Mouse (Mus musculus) stomach, postnatal 0 days (tissue): Measurements from ENCODE around the gene Cep55. TPM values are rescaled to one million over a fixed set of nuclear protein-coding genes. Genes with fewer than 3 reads are reported as not detected.
A peak's percentile ranks its signal among the peaks of the same experiment; 100 is the strongest.

Experiments used
- ATAC-seq: fragments of 200-750 bp; cut with Nextera tagmentation; 2 replicates; pipeline ENCODE4 v1.8.0; 2017; ENCODE audit not compliant: low FRiP score, low TSS enrichment
- DNase-seq: peaks from one replicate; pipeline ENCODE4 v3.0.0-alpha.2; 2016; ENCODE audit warnings: low spot score
- H3K27ac ChIP-seq: fragments of 300-500 bp; sonication (generic); replicated peaks from 2 replicates; pipeline ENCODE4 v1.5.1; 2014; ENCODE audit warnings: mild to moderate bottlenecking, control low read depth
- H3K27me3 ChIP-seq: fragments of 300-500 bp; sonication (generic); 2 replicates; pipeline ENCODE4 v1.6.1; 2014; ENCODE audit warnings: low read length; ENCODE audit not compliant: control insufficient read depth, insufficient read depth
- H3K36me3 ChIP-seq: fragments of 300-500 bp; sonication (generic); 2 replicates; pipeline ENCODE4 v1.6.1; 2014; ENCODE audit warnings: low read length, mixed read lengths; ENCODE audit not compliant: control insufficient read depth, insufficient read depth
- H3K4me1 ChIP-seq: fragments of 300-500 bp; sonication (generic); replicated peaks from 2 replicates; pipeline ENCODE4 v1.6.1; 2014; ENCODE audit warnings: antibody characterized with exemption; ENCODE audit not compliant: control insufficient read depth, insufficient read depth
- H3K4me2 ChIP-seq: fragments of 300-500 bp; sonication (generic); replicated peaks from 2 replicates; pipeline ENCODE4 v1.6.1; 2014; ENCODE audit warnings: low read depth, mild to moderate bottlenecking, control low read depth, moderate library complexity
- H3K4me3 ChIP-seq: fragments of 300-500 bp; sonication (generic); 2 replicates; pipeline ENCODE4 v1.5.1; 2014; ENCODE audit warnings: low read depth, low read length, control low read depth
- H3K9ac ChIP-seq: fragments of 300-500 bp; sonication (generic); 2 replicates; pipeline ENCODE4 v1.6.1; 2014; ENCODE audit warnings: mild to moderate bottlenecking, low read length, control low read depth, mixed read lengths
- H3K9me3 ChIP-seq: fragments of 300-500 bp; sonication (generic); 2 replicates; pipeline ENCODE4 v1.6.1; 2016; ENCODE audit warnings: low read length; ENCODE audit not compliant: control insufficient read depth
- CTCF ChIP-seq: IDR thresholded peaks from 2 replicates; pipeline ENCODE4 v1.5.1; 2016; ENCODE audit warnings: antibody characterized with exemption, low read depth, mild to moderate bottlenecking, moderate library complexity
- EP300 ChIP-seq: optimal IDR thresholded peaks from 2 replicates; pipeline ENCODE3; 2016; ENCODE audit warnings: antibody characterized with exemption
- WGBS: fragments of 180-500 bp; shearing (Covaris S2); extraction: QIAGEN DNeasy Blood & Tissue Kit; methylation state at CpG from one replicate; pipeline ENCODE4 v1.1.7; 2014; 5-methylcytosine and 5-hydroxymethylcytosine counted together
- polyA plus RNA-seq: library from polyadenylated mRNA; unstranded; fragments of >200 nt; fragmentation: Nextera tagmentation; extraction: Ambion mirVana; gene quantifications from 2 replicates; pipeline ENCODE4 v1.2.1, GENCODE M21; 2015

Gene Cep55
- polyA plus RNA-seq, 1 experiment from 2014 or later, result 8.7 TPM

GRCm38 (mm10) chr19:38082931-38083525 lies 28.2 kb downstream of the Cep55 start:
- TF ChIP-seq CTCF (no peak), EP300 (no peak)
- DNase-seq (no peak), ATAC-seq (peak; percentile 72)
- no peaks in the 10 kb centered on the region for H3K9me3 ChIP-seq
- WGBS, result 20% methylated on average over 5 of the region's 5 CpGs
- no peaks in the 10 kb centered on the region for H3K4me1 ChIP-seq
- no peak overlapping the region for H3K4me3 ChIP-seq
- H3K9ac ChIP-seq, result no peak overlapping the region
- no peak overlapping the region for H3K4me2 ChIP-seq
- H3K27ac ChIP-seq, result peak overlapping the region; percentile 30; the same call in 1 of the 2 replicates
- H3K36me3 ChIP-seq, result no peaks in the 10 kb centered on the region
- no peaks in the 10 kb centered on the region for H3K27me3 ChIP-seq

GRCm38 (mm10) chr19:38085841-38086240 lies 31.0 kb downstream of the Cep55 start:
- Histone ChIP-seq H3K27ac (no peak overlapping the region), H3K4me2 (no peak overlapping the region), H3K4me1 (no peaks in the 10 kb centered on the region), H3K9me3 (no peaks in the 10 kb centered on the region), H3K9ac (no peak overlapping the region), H3K27me3 (no peaks in the 10 kb centered on the region), H3K36me3 (no peaks in the 10 kb centered on the region), H3K4me3 (no peak overlapping the region)
- no peak for DNase-seq
- TF ChIP-seq CTCF (no peak), EP300 (no peak)
- no peak for ATAC-seq
- 82% methylated on average over 4 of the region's 4 CpGs for WGBS

- WGBS, result 39% methylated on average over 11 of the region's 11 CpGs
- no peak overlapping the region for H3K27ac ChIP-seq
- H3K4me3 ChIP-seq, result no peak overlapping the region
- TF ChIP-seq CTCF (peak; percentile 80), EP300 (no peak)
- H3K4me2 ChIP-seq, result no peak overlapping the region
- ATAC-seq (peak; percentile 72), DNase-seq (peak; percentile 71)
- no peaks in the 10 kb centered on the region for H3K27me3 ChIP-seq
- H3K4me1 ChIP-seq, result no peaks in the 10 kb centered on the region
- H3K9me3 ChIP-seq, result no peaks in the 10 kb centered on the region
- no peak overlapping the region; the same call in 1 of the 2 replicates for H3K9ac ChIP-seq
- H3K36me3 ChIP-seq, result no peaks in the 10 kb centered on the region
These were observed 32.2 kb downstream of the Cep55 start for GRCm38 (mm10) chr19:38086948-38087551.

- no peaks in the 10 kb centered on the region for H3K9me3 ChIP-seq
- TF ChIP-seq CTCF (no peak), EP300 (no peak)
These were observed 34.5 kb downstream of the Cep55 start for GRCm38 (mm10) chr19:38089358-38089757.

GRCm38 (mm10) chr19:38091512-38091985 lies 36.7 kb downstream of the Cep55 start:
- H3K36me3 ChIP-seq, result no peaks in the 10 kb centered on the region
- H3K9ac ChIP-seq, result no peak overlapping the region
- WGBS, result 50% methylated on average over 4 of the region's 4 CpGs
- TF ChIP-seq CTCF (no peak), EP300 (no peak)
- ATAC-seq (peak; percentile 77), DNase-seq (peak; percentile 64)
- H3K27ac ChIP-seq, result no peak overlapping the region
- no peak overlapping the region for H3K4me2 ChIP-seq
- H3K4me3 ChIP-seq, result no peak overlapping the region
- no peaks in the 10 kb centered on the region for H3K9me3 ChIP-seq
- H3K4me1 ChIP-seq, result no peaks in the 10 kb centered on the region
- H3K27me3 ChIP-seq, result no peaks in the 10 kb centered on the region

More at GRCm38 (mm10) chr19:38089358-38089757, 34.5 kb downstream of the Cep55 start:
- WGBS, result 67% methylated on average over 8 of the region's 8 CpGs
- Histone ChIP-seq H3K4me2 (no peak overlapping the region), H3K4me1 (no peaks in the 10 kb centered on the region), H3K36me3 (no peaks in the 10 kb centered on the region), H3K4me3 (no peak overlapping the region), H3K9ac (no peak overlapping the region), H3K27ac (no peak overlapping the region), H3K27me3 (no peaks in the 10 kb centered on the region)
- ATAC-seq, result no peak
- DNase-seq, result no peak

- H3K4me1 ChIP-seq, result no peaks in the 10 kb centered on the region
- no peak overlapping the region for H3K4me3 ChIP-seq
- no peak for DNase-seq
- peaks cover 4% of the 10 kb centered on the region; the same call in 1 of the 2 replicates for H3K27me3 ChIP-seq
- no peak overlapping the region for H3K9ac ChIP-seq
- no peak overlapping the region for H3K4me2 ChIP-seq
- no peak for ATAC-seq
- WGBS, result 35% methylated on average over 4 of the region's 4 CpGs
- no peaks in the 10 kb centered on the region for H3K9me3 ChIP-seq
- no peak for TF ChIP-seq EP300
- TF ChIP-seq CTCF, result no peak
- no peak overlapping the region for H3K27ac ChIP-seq
- H3K36me3 ChIP-seq, result no peaks in the 10 kb centered on the region
These were observed 41.4 kb downstream of the Cep55 start for GRCm38 (mm10) chr19:38096231-38096630.
